Mouse (Mus musculus) C2C12 (cell line): ENCODE results near the gene Mto1.

ENCODE experiments used
- CTCF ChIP-seq: IDR thresholded peaks from one replicate; pipeline ENCODE4 v1.5.1; 2011; ENCODE audit not compliant: control insufficient read depth, insufficient read depth, insufficient read length
- FOSL1 ChIP-seq: IDR thresholded peaks from one replicate; pipeline ENCODE4 v1.8.0; 2011; ENCODE audit warnings: mild to moderate bottlenecking, low read length; ENCODE audit not compliant: poor library complexity, insufficient read depth, severe bottlenecking
- MAX ChIP-seq: IDR thresholded peaks from one replicate; pipeline ENCODE4 v1.6.1; 2011; ENCODE audit warnings: mild to moderate bottlenecking, control low read depth

DNA sequence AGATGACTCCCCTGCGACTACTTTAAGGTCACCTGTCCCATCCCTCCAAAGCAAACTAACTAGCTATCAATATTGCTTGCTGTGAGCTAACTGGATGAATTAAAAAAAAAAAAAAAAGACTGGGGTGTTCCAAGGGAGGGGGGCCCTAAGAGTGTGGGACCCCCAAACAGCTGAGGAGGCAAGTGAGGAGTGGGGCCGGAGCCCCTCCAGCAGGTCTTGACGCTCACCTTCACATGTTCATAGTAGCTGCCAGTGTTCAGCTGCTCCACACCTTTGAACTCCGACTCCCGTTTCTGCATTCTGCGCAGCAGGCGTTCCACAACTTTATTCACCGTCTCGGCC is 5.8 kb upstream of the Mto1 start:
- no peak for TF ChIP-seq CTCF
- no peak for TF ChIP-seq MAX
- TF ChIP-seq FOSL1, result no peak
